Mouse (Mus musculus) forebrain, embryonic 11.5 days (tissue): ENCODE results near the gene Otub2. TPM values are rescaled to one million over a fixed set of nuclear protein-coding genes. Genes with fewer than 3 reads are reported as not detected.
A peak's percentile ranks its signal among the peaks of the same experiment; 100 is the strongest.

Experiments used
- ATAC-seq: fragments of 200-750 bp; cut with Nextera tagmentation; replicated peaks from 2 replicates; pipeline ENCODE4 v1.8.0; 2017; ENCODE audit warnings: moderate TSS enrichment; ENCODE audit not compliant: low FRiP score
- DNase-seq: peaks from one replicate; pipeline ENCODE4 v3.0.0-alpha.2; 2017; ENCODE audit warnings: low spot score
- H3K27ac ChIP-seq: fragments of 300-500 bp; sonication (generic); 2 replicates; pipeline ENCODE4 v1.5.1; 2014; ENCODE audit warnings: low read depth, low read length
- H3K27me3 ChIP-seq: fragments of 300-500 bp; sonication (generic); 2 replicates; pipeline ENCODE4 v1.6.1; 2014; ENCODE audit warnings: mild to moderate bottlenecking, low read length, mixed read lengths; ENCODE audit not compliant: control insufficient read depth, insufficient read depth
- H3K36me3 ChIP-seq: fragments of 300-500 bp; sonication (generic); 2 replicates; pipeline ENCODE4 v1.6.1; 2014; ENCODE audit warnings: mild to moderate bottlenecking, low read length, moderate library complexity, mixed read lengths; ENCODE audit not compliant: control insufficient read depth, insufficient read depth
- H3K4me1 ChIP-seq: fragments of 300-500 bp; sonication (generic); replicated peaks from 2 replicates; pipeline ENCODE4 v1.6.1; 2014; ENCODE audit warnings: low read length, mixed read lengths; ENCODE audit not compliant: control insufficient read depth, insufficient read depth
- H3K4me2 ChIP-seq: fragments of 300-500 bp; sonication (generic); 2 replicates; pipeline ENCODE4 v1.6.1; 2014; ENCODE audit warnings: low read depth, mild to moderate bottlenecking, low read length, moderate library complexity, mixed read lengths; ENCODE audit not compliant: severe bottlenecking
- H3K4me3 ChIP-seq: fragments of 300-500 bp; sonication (generic); 2 replicates; pipeline ENCODE4 v1.5.1; 2014; ENCODE audit warnings: low read depth, low read length
- H3K9ac ChIP-seq: fragments of 300-500 bp; sonication (generic); 2 replicates; pipeline ENCODE4 v1.6.1; 2014; ENCODE audit warnings: low read length
- H3K9me3 ChIP-seq: fragments of 300-500 bp; sonication (generic); 2 replicates; pipeline ENCODE4 v1.6.1; 2016; ENCODE audit warnings: low read length, mixed read lengths; ENCODE audit not compliant: control insufficient read depth
- WGBS: fragments of 180-500 bp; shearing (Covaris S2); extraction: QIAGEN DNeasy Blood & Tissue Kit; methylation state at CpG from one replicate; pipeline ENCODE4 v1.1.7; 2014; 5-methylcytosine and 5-hydroxymethylcytosine counted together
- polyA plus RNA-seq: library from polyadenylated mRNA; unstranded; fragments of >200 nt; fragmentation: Nextera tagmentation; extraction: Ambion mirVana; gene quantifications from 2 replicates; pipeline ENCODE4 v1.2.1, GENCODE M21; 2014

Gene Otub2
- polyA plus RNA-seq, 1 experiment from 2014 or later, result 15.0 TPM

- no peak overlapping the region for H3K27ac ChIP-seq
- no peaks in the 10 kb centered on the region; the same call in 1 of the 2 replicates for H3K36me3 ChIP-seq
- H3K4me2 ChIP-seq, result peak overlapping the region; percentile 57
- H3K9ac ChIP-seq, result peak overlapping the region; percentile 78
- H3K9me3 ChIP-seq, result no peaks in the 10 kb centered on the region
- no peak; the same call in 1 of the 2 replicates for ATAC-seq
- peak overlapping the region; percentile 89 for H3K4me3 ChIP-seq
- 10% methylated on average over 33 of the region's 33 CpGs for WGBS
- no peak for DNase-seq
- 0 out of 2 replicates have a peak, but pooled peaks cover 2% of the 10 kb centered on the region for H3K4me1 ChIP-seq
- H3K27me3 ChIP-seq, result no peaks in the 10 kb centered on the region
Measured at GRCm38 (mm10) chr12:103425016-103425728, 36.7 kb downstream of the Otub2 start.

- Histone ChIP-seq H3K27me3 (no peaks in the 10 kb centered on the region), H3K4me1 (0 out of 2 replicates have a peak, but pooled peaks cover 2% of the 10 kb centered on the region), H3K9me3 (no peaks in the 10 kb centered on the region), H3K4me3 (peak within 1 kb of the TSS; percentile 89), H3K4me2 (peak within 1 kb of the TSS; percentile 57), H3K36me3 (no peaks in the 10 kb centered on the region; the same call in 1 of the 2 replicates), H3K9ac (peak within 1 kb of the TSS; percentile 78), H3K27ac (no peak within 1 kb of the TSS)
- ATAC-seq (peak; percentile 100), DNase-seq (peak; percentile 98)
- 2% methylated on average over 33 of the region's 33 CpGs for WGBS
Measured at GRCm38 (mm10) chr12:103425729-103426470, 37.4 kb downstream of the Otub2 start, which contains the start of gene Ddx24. Gene Ddx24 (minus strand): TSS chr12:103425830.

GRCm38 (mm10) chr12:103426710-103427109 is 38.2 kb downstream of the Otub2 start:
- no peak overlapping the region for H3K9ac ChIP-seq
- WGBS, result 90% methylated on average over 7 of the region's 7 CpGs
- 0 out of 2 replicates have a peak, but pooled peaks cover 2% of the 10 kb centered on the region for H3K4me1 ChIP-seq
- H3K4me3 ChIP-seq, result no peak overlapping the region
- DNase-seq (no peak), ATAC-seq (no peak)
- H3K27me3 ChIP-seq, result no peaks in the 10 kb centered on the region
- H3K4me2 ChIP-seq, result no peak overlapping the region
- no peaks in the 10 kb centered on the region for H3K9me3 ChIP-seq
- H3K36me3 ChIP-seq, result no peaks in the 10 kb centered on the region; the same call in 1 of the 2 replicates
- H3K27ac ChIP-seq, result no peak overlapping the region

- whole genome bisulfite sequencing, result 95% methylated on average over 2 of the region's 2 CpGs
- no peak for ATAC-seq
- H3K4me3 ChIP-seq, result no peak overlapping the region
- no peaks in the 10 kb centered on the region for H3K36me3 ChIP-seq
- no peak for DNase-seq
- H3K4me2 ChIP-seq, result no peak overlapping the region
- H3K9me3 ChIP-seq, result no peaks in the 10 kb centered on the region
- no peak overlapping the region for H3K9ac ChIP-seq
- no peak overlapping the region for H3K27ac ChIP-seq
- no peaks in the 10 kb centered on the region for H3K4me1 ChIP-seq
- no peaks in the 10 kb centered on the region for H3K27me3 ChIP-seq
Measured at GRCm38 (mm10) chr12:103433430-103433829, 44.9 kb downstream of the Otub2 start.

GRCm38 (mm10) chr12:103433986-103434731 is 45.7 kb downstream of the Otub2 start, which contains the start of gene Ifi27:
Gene Ifi27 (plus strand): TSS chr12:103434211.
- no peak within 1 kb of the TSS for H3K4me3 ChIP-seq
- H3K4me1 ChIP-seq, result no peaks in the 10 kb centered on the region
- H3K9ac ChIP-seq, result no peak within 1 kb of the TSS
- WGBS, result 82% methylated on average over 8 of the region's 8 CpGs
- DNase-seq (no peak), ATAC-seq (no peak)
- no peak within 1 kb of the TSS for H3K27ac ChIP-seq
- no peaks in the 10 kb centered on the region for H3K27me3 ChIP-seq
- no peaks in the 10 kb centered on the region for H3K9me3 ChIP-seq
- H3K36me3 ChIP-seq, result no peaks in the 10 kb centered on the region
- no peak within 1 kb of the TSS for H3K4me2 ChIP-seq

GRCm38 (mm10) chr12:103434861-103435260 is 46.4 kb downstream of the Otub2 start:
- Histone ChIP-seq H3K4me1 (no peaks in the 10 kb centered on the region), H3K27ac (no peak overlapping the region), H3K36me3 (no peaks in the 10 kb centered on the region), H3K4me2 (no peak overlapping the region), H3K27me3 (no peaks in the 10 kb centered on the region), H3K9me3 (no peaks in the 10 kb centered on the region), H3K4me3 (no peak overlapping the region), H3K9ac (no peak overlapping the region)
- ATAC-seq (no peak), DNase-seq (no peak)

- Histone ChIP-seq H3K4me3 (no peak overlapping the region), H3K9me3 (no peaks in the 10 kb centered on the region), H3K4me2 (no peak overlapping the region), H3K27me3 (no peaks in the 10 kb centered on the region), H3K27ac (no peak overlapping the region), H3K4me1 (no peaks in the 10 kb centered on the region), H3K9ac (no peak overlapping the region), H3K36me3 (no peaks in the 10 kb centered on the region)
- no peak for ATAC-seq
- WGBS, result 100% methylated on average over 1 of the region's 1 CpGs
- no peak for DNase-seq
Measured at GRCm38 (mm10) chr12:103437601-103438000, 49.1 kb downstream of the Otub2 start.

GRCm38 (mm10) chr12:103443524-103443923 is 55.0 kb downstream of the Otub2 start, which contains the start of gene Ifi27l2a:
Gene Ifi27l2a (minus strand): TSS chr12:103443680.
- DNase-seq (no peak), ATAC-seq (no peak)
- Histone ChIP-seq H3K27ac (no peak within 1 kb of the TSS), H3K4me1 (no peaks in the 10 kb centered on the region), H3K9ac (no peak within 1 kb of the TSS), H3K27me3 (no peaks in the 10 kb centered on the region), H3K4me3 (no peak within 1 kb of the TSS), H3K36me3 (no peaks in the 10 kb centered on the region), H3K4me2 (no peak within 1 kb of the TSS), H3K9me3 (no peaks in the 10 kb centered on the region)
- 65% methylated on average over 3 of the region's 3 CpGs for WGBS
